Mouse (Mus musculus) midbrain, embryonic 16.5 days (tissue): ENCODE data around the gene Enpep. TPM values are rescaled to one million over a fixed set of nuclear protein-coding genes. Genes with fewer than 3 reads are reported as not detected.

ENCODE experiments used
- ATAC-seq: fragments of 200-750 bp; cut with Nextera tagmentation; 2 replicates; pipeline ENCODE4 v1.8.0; 2017; ENCODE audit warnings: moderate TSS enrichment
- H3K27ac ChIP-seq: fragments of 300-500 bp; sonication (generic); 2 replicates; pipeline ENCODE4 v1.5.1; 2014; ENCODE audit warnings: mild to moderate bottlenecking, low read length, mixed read lengths
- H3K27me3 ChIP-seq: fragments of 300-500 bp; sonication (generic); 2 replicates; pipeline ENCODE4 v1.6.1; 2014; ENCODE audit warnings: low read depth, low read length, mixed read lengths; ENCODE audit not compliant: control insufficient read depth, insufficient read depth
- H3K36me3 ChIP-seq: fragments of 300-500 bp; sonication (generic); 2 replicates; pipeline ENCODE4 v1.6.1; 2014; ENCODE audit warnings: mild to moderate bottlenecking, low read length, moderate library complexity, mixed read lengths; ENCODE audit not compliant: control insufficient read depth, insufficient read depth
- H3K4me1 ChIP-seq: fragments of 300-500 bp; sonication (generic); 2 replicates; pipeline ENCODE4 v1.6.1; 2014; ENCODE audit warnings: mild to moderate bottlenecking, low read length, mixed read lengths; ENCODE audit not compliant: control insufficient read depth, insufficient read depth
- H3K4me2 ChIP-seq: fragments of 300-500 bp; sonication (generic); 2 replicates; pipeline ENCODE4 v1.6.1; 2014; ENCODE audit warnings: mild to moderate bottlenecking, low read length, mixed read lengths
- H3K4me3 ChIP-seq: fragments of 300-500 bp; sonication (generic); 2 replicates; pipeline ENCODE4 v1.5.1; 2014; ENCODE audit warnings: low read depth, mild to moderate bottlenecking, low read length, moderate library complexity, mixed read lengths
- H3K9ac ChIP-seq: fragments of 300-500 bp; sonication (generic); 2 replicates; pipeline ENCODE4 v1.6.1; 2014; ENCODE audit warnings: low read depth, low read length, mixed read lengths
- H3K9me3 ChIP-seq: fragments of 300-500 bp; sonication (generic); replicated peaks from 2 replicates; pipeline ENCODE4 v1.6.1; 2014; ENCODE audit warnings: mild to moderate bottlenecking, low read length, mixed read lengths; ENCODE audit not compliant: control insufficient read depth, poor library complexity, severe bottlenecking
- WGBS: fragments of 180-500 bp; shearing (Covaris S2); extraction: QIAGEN DNeasy Blood & Tissue Kit; methylation state at CpG from one replicate; pipeline ENCODE4 v1.1.7; 2014; 5-methylcytosine and 5-hydroxymethylcytosine counted together
- polyA plus RNA-seq: library from polyadenylated mRNA; unstranded; fragments of >200 nt; fragmentation: Nextera tagmentation; extraction: Ambion mirVana; gene quantifications from 2 replicates; pipeline ENCODE4 v1.2.1, GENCODE M21; 2015

Enpep gene
- polyA plus RNA-seq, 1 experiment from 2014 or later: 2.2 TPM

GRCm38 (mm10) chr3:129353901-129354300 lies 21.4 kb upstream of the Enpep start:
- WGBS: 84% methylated on average over 4 of the region's 4 CpGs
- Histone ChIP-seq H3K27me3 (no peaks in the 10 kb centered on the region), H3K9ac (no peak overlapping the region), H3K4me2 (no peak overlapping the region), H3K27ac (no peak overlapping the region), H3K9me3 (no peaks in the 10 kb centered on the region), H3K4me3 (no peak overlapping the region), H3K36me3 (no peaks in the 10 kb centered on the region), H3K4me1 (no peaks in the 10 kb centered on the region)
- ATAC-seq: no peak

DNA sequence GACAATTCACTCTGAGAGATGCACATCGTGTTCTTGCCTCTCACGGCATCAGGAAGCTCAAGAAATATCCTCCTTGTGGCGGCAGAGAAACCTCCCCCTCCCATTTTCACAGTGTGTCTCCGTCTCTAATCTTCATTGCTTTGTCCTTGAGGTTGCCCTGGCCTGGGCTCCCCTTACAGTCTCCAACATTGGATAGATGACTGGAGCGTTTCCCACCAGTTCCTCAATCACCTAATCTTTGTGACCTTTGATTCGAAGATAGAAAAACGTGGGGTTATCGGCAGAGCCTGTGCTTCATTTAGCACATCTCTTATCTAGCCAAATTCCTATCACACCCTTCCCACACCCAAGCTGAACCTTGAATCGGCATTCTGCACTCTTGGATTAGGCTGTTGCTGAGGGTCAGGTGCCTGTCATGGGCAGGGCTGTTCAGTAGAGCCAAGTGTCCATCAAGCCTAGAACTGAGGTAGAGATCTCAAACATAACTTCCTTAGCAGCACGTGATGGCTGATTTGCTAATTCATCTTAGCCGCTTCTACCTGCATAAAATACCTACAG lies 18.9 kb upstream of the Enpep start:
- Histone ChIP-seq H3K36me3 (no peaks in the 10 kb centered on the region), H3K9ac (no peak overlapping the region), H3K4me3 (no peak overlapping the region), H3K4me2 (no peak overlapping the region), H3K27ac (no peak overlapping the region), H3K9me3 (no peaks in the 10 kb centered on the region), H3K4me1 (no peaks in the 10 kb centered on the region), H3K27me3 (no peaks in the 10 kb centered on the region)
- no peak for ATAC-seq
- 73% methylated on average over 11 of the region's 11 CpGs for WGBS

DNA sequence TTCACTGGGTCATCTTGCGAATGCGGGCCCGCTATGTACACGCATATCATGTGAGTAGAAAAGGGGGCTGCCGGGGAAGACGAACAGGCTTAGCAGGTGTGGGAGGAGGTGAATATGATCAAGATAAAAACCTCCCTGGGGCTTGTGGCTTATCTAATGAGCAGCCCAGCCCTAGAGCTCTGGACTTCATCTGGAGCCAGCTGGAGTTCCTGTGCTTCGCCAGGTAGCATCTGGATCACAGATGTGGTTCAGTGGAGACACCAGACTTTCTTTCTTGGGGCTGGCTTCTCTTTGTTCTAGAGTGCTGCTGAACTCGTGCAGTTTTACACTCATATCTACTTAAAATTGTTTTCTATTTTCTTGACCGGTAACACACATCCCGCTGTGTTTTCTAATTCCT lies 14.8 kb upstream of the Enpep start:
- no peak overlapping the region for H3K27ac ChIP-seq
- ATAC-seq: no peak
- no peak overlapping the region for H3K9ac ChIP-seq
- WGBS: 89% methylated on average over 10 of the region's 10 CpGs
- H3K4me2 ChIP-seq: no peak overlapping the region
- H3K36me3 ChIP-seq: no peaks in the 10 kb centered on the region
- H3K4me1 ChIP-seq: no peaks in the 10 kb centered on the region
- no peak overlapping the region for H3K4me3 ChIP-seq
- no peaks in the 10 kb centered on the region for H3K27me3 ChIP-seq
- H3K9me3 ChIP-seq: no peaks in the 10 kb centered on the region

DNA sequence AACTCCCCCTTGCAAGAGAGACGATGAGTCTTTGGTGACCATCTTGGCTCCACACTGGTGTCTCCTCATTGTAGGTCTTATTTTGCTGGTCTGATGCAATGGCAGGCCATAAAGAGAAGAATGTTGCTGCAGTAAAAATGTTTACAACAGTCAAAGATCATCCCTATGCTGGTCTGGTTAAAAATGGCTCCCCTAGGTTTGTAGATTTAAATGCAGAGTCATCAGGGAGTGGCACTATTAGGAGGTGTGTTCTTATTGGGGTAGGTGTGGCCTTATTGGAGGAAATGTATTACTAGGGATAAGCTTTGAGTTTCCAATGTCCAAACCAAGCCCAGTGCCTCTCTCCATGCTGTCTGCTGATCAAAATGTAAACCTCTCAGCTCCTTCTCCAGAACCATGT lies 10.2 kb upstream of the Enpep start:
- no peak overlapping the region for H3K4me2 ChIP-seq
- no peak overlapping the region for H3K9ac ChIP-seq
- H3K4me3 ChIP-seq: no peak overlapping the region
- no peak for ATAC-seq
- no peaks in the 10 kb centered on the region for H3K9me3 ChIP-seq
- WGBS: 94% methylated on average over 1 of the region's 1 CpGs
- H3K27ac ChIP-seq: no peak overlapping the region
- H3K36me3 ChIP-seq: no peaks in the 10 kb centered on the region
- H3K27me3 ChIP-seq: no peaks in the 10 kb centered on the region
- H3K4me1 ChIP-seq: peaks cover 3% of the 10 kb centered on the region; the same call in 1 of the 2 replicates

- Histone ChIP-seq H3K4me2 (no peak overlapping the region), H3K9me3 (no peaks in the 10 kb centered on the region), H3K36me3 (no peaks in the 10 kb centered on the region), H3K9ac (no peak overlapping the region), H3K4me1 (peaks cover 3% of the 10 kb centered on the region; the same call in 1 of the 2 replicates), H3K27ac (no peak overlapping the region), H3K4me3 (no peak overlapping the region), H3K27me3 (no peaks in the 10 kb centered on the region)
- ATAC-seq: no peak
These were observed 8.5 kb upstream of the Enpep start for GRCm38 (mm10) chr3:129341066-129341465.

GRCm38 (mm10) chr3:129338296-129339091 lies 6.0 kb upstream of the Enpep start:
- 51% methylated on average over 14 of the region's 14 CpGs for WGBS
- Histone ChIP-seq H3K9me3 (no peaks in the 10 kb centered on the region), H3K4me1 (peaks cover 3% of the 10 kb centered on the region; the same call in 1 of the 2 replicates), H3K27me3 (no peaks in the 10 kb centered on the region), H3K4me3 (no peak overlapping the region), H3K4me2 (no peak overlapping the region), H3K27ac (no peak overlapping the region), H3K9ac (no peak overlapping the region), H3K36me3 (no peaks in the 10 kb centered on the region)
- no peak for ATAC-seq

GRCm38 (mm10) chr3:129332142-129332541 lies 378 bp downstream of the Enpep start:
- Histone ChIP-seq H3K27me3 (no peaks in the 10 kb centered on the region), H3K36me3 (no peaks in the 10 kb centered on the region), H3K4me1 (no peaks in the 10 kb centered on the region), H3K4me3 (no peak overlapping the region), H3K27ac (no peak overlapping the region), H3K9ac (no peak overlapping the region), H3K4me2 (no peak overlapping the region), H3K9me3 (no peaks in the 10 kb centered on the region)
- ATAC-seq: no peak
- WGBS: 84% methylated on average over 7 of the region's 7 CpGs

DNA sequence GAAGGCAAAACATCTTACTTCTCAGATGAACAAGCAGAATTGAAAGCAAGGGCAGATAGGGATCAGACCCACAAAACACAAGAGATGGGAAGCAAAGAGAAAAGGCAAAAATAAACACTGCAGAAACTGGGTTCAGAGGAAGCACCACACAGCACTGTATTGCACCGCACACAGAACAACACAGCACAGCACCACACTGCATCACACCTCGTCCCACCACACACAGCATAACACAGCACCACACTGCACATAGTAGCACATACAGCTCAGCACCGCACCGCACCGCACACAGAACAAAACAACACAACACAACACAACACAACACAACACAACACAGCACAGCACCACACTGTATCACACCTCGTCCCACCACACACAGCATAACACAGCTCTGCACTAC lies 1.1 kb downstream of the Enpep start:
- WGBS: 96% methylated on average over 6 of the region's 6 CpGs
- H3K36me3 ChIP-seq: no peaks in the 10 kb centered on the region

DNA sequence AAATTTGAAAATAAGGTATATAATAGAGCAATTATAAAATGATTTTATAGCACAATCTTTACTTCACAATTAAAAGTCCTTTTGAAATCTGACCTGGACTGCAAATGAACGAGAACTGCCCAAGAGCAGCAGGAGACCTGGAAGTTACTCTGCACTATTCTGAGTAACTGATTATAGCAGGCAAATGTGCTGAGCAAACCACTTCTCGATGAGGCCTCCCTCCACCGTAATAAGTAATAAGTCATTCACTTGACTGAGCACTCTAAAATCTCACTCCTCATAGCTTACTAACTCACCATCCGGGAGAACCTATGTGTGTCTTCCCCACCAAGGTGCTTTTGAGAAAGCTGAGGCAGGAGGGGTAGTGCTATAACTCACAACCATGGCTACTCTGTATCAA lies 4.5 kb downstream of the Enpep start:
- Histone ChIP-seq H3K4me1 (no peaks in the 10 kb centered on the region), H3K9ac (no peak overlapping the region), H3K4me3 (no peak overlapping the region), H3K27ac (no peak overlapping the region), H3K9me3 (no peaks in the 10 kb centered on the region), H3K27me3 (no peaks in the 10 kb centered on the region), H3K36me3 (no peaks in the 10 kb centered on the region), H3K4me2 (no peak overlapping the region)
- 95% methylated on average over 4 of the region's 4 CpGs for WGBS
- no peak for ATAC-seq

More for the DNA sequence above, 1.1 kb downstream of the Enpep start:
- Histone ChIP-seq H3K27ac (no peak overlapping the region), H3K27me3 (no peaks in the 10 kb centered on the region), H3K4me3 (no peak overlapping the region), H3K4me1 (no peaks in the 10 kb centered on the region), H3K4me2 (no peak overlapping the region), H3K9me3 (no peaks in the 10 kb centered on the region), H3K9ac (no peak overlapping the region)
- no peak for ATAC-seq
